Mouse (Mus musculus): ENCODE measurements around the gene Ssh1. TPM values are rescaled to one million over a fixed set of nuclear protein-coding genes. Genes with fewer than 3 reads are reported as not detected.

The Ssh1 gene
- polyA plus RNA-seq, 1 experiment from 2014 or later, result 22.4 TPM

- Histone ChIP-seq H3K36me3 (peaks cover 48% of the 10 kb centered on the region), H3K4me2 (replicated peaks) (no peak overlapping the region), H3K4me3 (no peak overlapping the region), H3K27ac (no peak overlapping the region), H3K9ac (no peak overlapping the region), H3K9me3 (replicated peaks) (no peaks in the 10 kb centered on the region), H3K4me1 (peaks cover 18% of the 10 kb centered on the region), H3K27me3 (no peaks in the 10 kb centered on the region)
- 52% methylated on average over 12 of the region's 12 CpGs for WGBS
- no peak for ATAC-seq (ENCODE audit: low FRiP score)
These were observed 54.3 kb downstream of the Ssh1 start for GRCm38 (mm10) chr5:113939263-113939900.

GRCm38 (mm10) chr5:113937650-113938049 is 56.0 kb downstream of the Ssh1 start:
- peaks cover 31% of the 10 kb centered on the region for H3K36me3 ChIP-seq
- H3K4me2 ChIP-seq (replicated peaks), result no peak overlapping the region
- no peak overlapping the region for H3K9ac ChIP-seq
- no peaks in the 10 kb centered on the region for H3K27me3 ChIP-seq
- H3K9me3 ChIP-seq (replicated peaks), result no peaks in the 10 kb centered on the region
- peaks cover 9% of the 10 kb centered on the region for H3K4me1 ChIP-seq
- ATAC-seq (ENCODE audit: low FRiP score), result no peak
- peak overlapping the region; percentile 25; the same call in 1 of the 2 replicates for H3K27ac ChIP-seq
- WGBS, result 62% methylated on average over 7 of the region's 7 CpGs
- H3K4me3 ChIP-seq, result no peak overlapping the region

- no peak overlapping the region for H3K4me2 ChIP-seq (replicated peaks)
- ATAC-seq (ENCODE audit: low FRiP score), result no peak
- no peak overlapping the region for H3K27ac ChIP-seq
- H3K36me3 ChIP-seq, result 0 out of 2 replicates have a peak, but pooled peaks cover 6% of the 10 kb centered on the region
- 86% methylated on average over 6 of the region's 6 CpGs for WGBS
- H3K9ac ChIP-seq, result no peak overlapping the region
- H3K9me3 ChIP-seq (replicated peaks), result no peaks in the 10 kb centered on the region
- H3K27me3 ChIP-seq, result no peaks in the 10 kb centered on the region
- H3K4me1 ChIP-seq, result peaks cover 22% of the 10 kb centered on the region
- no peak overlapping the region for H3K4me3 ChIP-seq
These were observed 59.8 kb downstream of the Ssh1 start for GRCm38 (mm10) chr5:113933889-113934288.

GRCm38 (mm10) chr5:113933480-113933879 is 60.2 kb downstream of the Ssh1 start:
- ATAC-seq (ENCODE audit: low FRiP score), result no peak
- no peaks in the 10 kb centered on the region for H3K9me3 ChIP-seq (replicated peaks)
- no peaks in the 10 kb centered on the region for H3K27me3 ChIP-seq
- H3K4me1 ChIP-seq, result peaks cover 22% of the 10 kb centered on the region
- 79% methylated on average over 4 of the region's 4 CpGs for WGBS
- no peak overlapping the region for H3K9ac ChIP-seq
- H3K4me3 ChIP-seq, result no peak overlapping the region
- 0 out of 2 replicates have a peak, but pooled peaks cover 4% of the 10 kb centered on the region for H3K36me3 ChIP-seq
- no peak overlapping the region for H3K27ac ChIP-seq
- H3K4me2 ChIP-seq (replicated peaks), result no peak overlapping the region

GRCm38 (mm10) chr5:113932310-113932709 is 61.4 kb downstream of the Ssh1 start:
- no peak overlapping the region for H3K4me2 ChIP-seq (replicated peaks)
- no peaks in the 10 kb centered on the region for H3K27me3 ChIP-seq
- no peaks in the 10 kb centered on the region for H3K36me3 ChIP-seq
- H3K27ac ChIP-seq, result no peak overlapping the region
- H3K4me1 ChIP-seq, result peaks cover 14% of the 10 kb centered on the region
- no peak overlapping the region for H3K9ac ChIP-seq
- ATAC-seq (ENCODE audit: low FRiP score), result no peak
- H3K4me3 ChIP-seq, result no peak overlapping the region
- H3K9me3 ChIP-seq (replicated peaks), result no peaks in the 10 kb centered on the region
- 82% methylated on average over 3 of the region's 3 CpGs for WGBS

DNA sequence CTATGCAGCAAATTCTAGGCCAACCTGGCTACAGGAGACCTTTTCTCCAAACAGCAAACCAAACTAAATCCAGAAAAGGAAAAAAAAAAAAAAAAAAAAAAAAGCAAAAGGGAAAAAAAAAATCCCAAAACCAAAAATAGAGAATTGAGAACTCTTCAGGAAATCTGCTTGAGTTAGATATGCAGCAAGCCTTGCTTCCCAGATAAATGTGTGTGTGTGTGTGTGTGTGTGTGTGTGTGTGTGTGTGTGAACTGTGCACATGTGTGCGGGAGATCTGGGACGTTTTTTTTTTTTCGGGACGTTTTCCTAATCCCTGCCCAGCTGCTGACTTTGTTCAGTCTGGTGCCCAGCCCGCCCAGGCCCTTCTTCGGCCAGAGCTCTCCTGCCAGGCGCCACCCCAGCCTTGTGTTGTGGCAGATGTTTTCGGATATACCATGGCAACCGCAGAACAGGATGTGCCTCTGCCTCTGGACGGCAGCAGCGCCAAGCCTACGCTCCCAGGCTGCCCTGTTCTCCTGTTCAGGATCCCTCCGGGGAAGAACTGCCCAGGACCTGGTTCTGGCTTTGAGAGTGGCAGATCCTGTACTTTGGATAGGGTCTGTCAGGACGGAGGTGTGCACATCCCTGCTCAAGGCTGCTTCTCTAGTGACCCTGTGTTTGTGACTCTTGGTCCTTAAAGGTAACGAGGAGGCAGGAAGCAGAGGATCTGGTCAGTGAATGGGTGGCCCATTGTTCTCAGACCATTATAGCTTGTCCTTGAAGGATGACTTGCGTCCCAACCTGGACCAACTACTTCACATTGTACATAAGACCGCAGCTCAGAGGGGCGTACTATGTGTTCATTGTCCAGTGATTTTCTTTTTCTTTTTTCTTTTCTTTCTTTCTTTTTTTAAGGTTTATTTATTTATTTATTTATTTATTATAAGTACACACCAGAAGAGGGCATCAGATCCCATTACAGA is 62.8 kb downstream of the Ssh1 start:
- Histone ChIP-seq H3K36me3 (no peaks in the 10 kb centered on the region), H3K4me3 (no peak overlapping the region), H3K4me2 (replicated peaks) (peak overlapping the region; percentile 31), H3K27me3 (no peaks in the 10 kb centered on the region), H3K27ac (peak overlapping the region; percentile 71), H3K9me3 (replicated peaks) (no peaks in the 10 kb centered on the region), H3K9ac (peak overlapping the region; percentile 24; the same call in 1 of the 2 replicates), H3K4me1 (peaks cover 13% of the 10 kb centered on the region)
- peak; percentile 72 for ATAC-seq (ENCODE audit: low FRiP score)
- WGBS, result 25% methylated on average over 18 of the region's 18 CpGs

GRCm38 (mm10) chr5:113929950-113930647 is 63.6 kb downstream of the Ssh1 start:
- no peaks in the 10 kb centered on the region for H3K36me3 ChIP-seq
- H3K4me3 ChIP-seq, result no peak overlapping the region
- H3K4me1 ChIP-seq, result peaks cover 13% of the 10 kb centered on the region
- H3K9me3 ChIP-seq (replicated peaks), result no peaks in the 10 kb centered on the region
- H3K9ac ChIP-seq, result no peak overlapping the region
- WGBS, result 58% methylated on average over 10 of the region's 10 CpGs
- no peak for ATAC-seq (ENCODE audit: low FRiP score)
- H3K27ac ChIP-seq, result no peak overlapping the region
- no peaks in the 10 kb centered on the region for H3K27me3 ChIP-seq
- H3K4me2 ChIP-seq (replicated peaks), result no peak overlapping the region

DNA sequence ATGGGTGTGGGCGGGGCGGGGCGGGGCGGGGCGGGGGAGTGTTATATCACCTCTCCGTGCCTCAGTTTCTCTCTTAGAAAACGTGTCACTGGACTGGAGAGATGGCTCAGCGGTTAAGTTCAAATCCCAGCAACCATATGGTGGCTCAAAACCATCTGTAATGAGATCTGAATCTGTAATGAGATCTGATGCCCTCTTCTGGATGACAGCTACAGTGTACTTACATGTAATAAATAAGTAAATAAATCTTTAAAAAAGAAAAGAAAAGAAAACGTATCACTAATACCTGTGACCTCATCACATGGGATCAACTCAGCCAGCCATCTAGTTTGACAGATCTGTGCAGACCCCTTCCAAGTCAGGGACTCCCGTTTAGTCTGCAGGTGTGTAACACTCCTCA is 64.2 kb downstream of the Ssh1 start:
- H3K4me2 ChIP-seq (replicated peaks), result no peak overlapping the region
- H3K27ac ChIP-seq, result no peak overlapping the region
- no peaks in the 10 kb centered on the region for H3K27me3 ChIP-seq
- peaks cover 13% of the 10 kb centered on the region for H3K4me1 ChIP-seq
- H3K9ac ChIP-seq, result no peak overlapping the region
- H3K36me3 ChIP-seq, result no peaks in the 10 kb centered on the region
- ATAC-seq (ENCODE audit: low FRiP score), result 0 out of 2 replicates have a peak, but pooled peaks have one; percentile 24
- 66% methylated on average over 10 of the region's 10 CpGs for WGBS
- H3K9me3 ChIP-seq (replicated peaks), result no peaks in the 10 kb centered on the region
- H3K4me3 ChIP-seq, result no peak overlapping the region

- no peak for ATAC-seq (ENCODE audit: low FRiP score)
- Histone ChIP-seq H3K4me2 (replicated peaks) (no peak overlapping the region), H3K9ac (no peak overlapping the region), H3K9me3 (replicated peaks) (no peaks in the 10 kb centered on the region), H3K4me1 (peaks cover 14% of the 10 kb centered on the region), H3K4me3 (no peak overlapping the region), H3K36me3 (no peaks in the 10 kb centered on the region), H3K27me3 (no peaks in the 10 kb centered on the region), H3K27ac (no peak overlapping the region)
- WGBS, result 82% methylated on average over 4 of the region's 4 CpGs
These were observed 69.1 kb downstream of the Ssh1 start for GRCm38 (mm10) chr5:113924608-113925007.

DNA sequence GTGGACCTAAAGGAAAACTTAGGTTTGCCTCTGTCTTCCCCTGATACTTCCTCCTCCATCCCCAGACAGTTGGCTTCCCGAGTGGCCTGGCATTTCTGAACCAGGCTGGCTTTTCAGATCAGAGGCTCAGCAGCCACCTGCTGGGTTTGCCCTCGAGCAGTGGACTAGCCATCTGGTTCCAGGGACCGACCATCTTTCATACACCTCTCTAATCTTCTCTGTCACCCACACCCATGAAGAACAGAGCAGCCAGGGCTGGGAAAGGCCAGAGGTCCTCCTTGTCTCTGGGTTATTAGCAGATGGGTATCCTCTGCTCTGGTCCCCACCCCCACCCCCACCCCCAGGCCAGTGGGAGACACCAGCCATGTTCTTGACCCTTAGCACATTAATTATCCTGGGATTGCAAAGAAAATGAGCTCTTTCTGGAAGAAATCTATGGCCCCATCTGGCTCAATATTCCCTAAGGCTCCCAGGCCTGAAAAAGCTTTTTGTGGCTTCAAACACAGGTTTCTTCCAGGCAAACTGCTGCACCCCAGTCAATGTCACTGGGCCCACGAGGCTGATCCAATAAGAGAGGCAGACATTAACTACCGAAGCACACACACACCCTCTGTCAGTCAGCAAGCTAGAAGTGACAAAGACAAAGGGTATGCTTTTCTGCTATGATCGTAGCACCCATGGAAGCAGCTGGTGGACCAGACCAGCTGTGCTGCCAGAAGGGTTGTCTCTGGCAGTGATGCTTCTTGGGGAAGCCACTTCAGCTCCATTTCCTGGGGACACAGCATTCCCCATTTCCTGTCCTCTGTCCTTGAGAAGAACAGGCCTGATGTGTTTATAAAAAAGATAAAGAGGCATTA is 72.2 kb downstream of the Ssh1 start:
- H3K36me3 ChIP-seq, result no peaks in the 10 kb centered on the region
- WGBS, result 24% methylated on average over 6 of the region's 6 CpGs
- H3K4me2 ChIP-seq (replicated peaks), result no peak overlapping the region
- H3K9ac ChIP-seq, result no peak overlapping the region
- H3K4me3 ChIP-seq, result no peak overlapping the region
- H3K27ac ChIP-seq, result peak overlapping the region; percentile 93
- H3K9me3 ChIP-seq (replicated peaks), result no peaks in the 10 kb centered on the region
- H3K4me1 ChIP-seq, result peaks cover 19% of the 10 kb centered on the region
- no peaks in the 10 kb centered on the region for H3K27me3 ChIP-seq
- peak; percentile 82 for ATAC-seq (ENCODE audit: low FRiP score)

DNA sequence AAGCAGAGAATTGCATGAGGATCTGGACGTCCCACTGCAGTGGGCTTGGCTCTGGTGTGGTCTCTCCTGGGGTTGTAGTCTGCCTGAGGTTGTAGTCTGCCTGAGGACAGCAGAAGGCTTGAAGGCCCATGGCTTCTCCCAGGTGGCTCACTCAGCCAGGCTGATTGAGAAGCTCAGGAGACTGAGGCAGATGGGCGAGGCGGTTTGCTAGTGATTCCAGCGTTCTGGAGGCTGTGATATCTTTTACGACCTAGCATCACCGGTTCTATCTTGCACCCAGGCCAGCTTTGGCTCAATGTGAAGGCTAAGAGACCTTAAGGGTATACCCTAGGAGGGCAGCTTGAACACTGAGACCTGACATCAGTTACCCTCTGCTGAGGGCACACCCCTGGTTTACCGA is 74.6 kb downstream of the Ssh1 start:
- Histone ChIP-seq H3K36me3 (no peaks in the 10 kb centered on the region), H3K9me3 (replicated peaks) (no peaks in the 10 kb centered on the region), H3K4me2 (replicated peaks) (no peak overlapping the region), H3K9ac (no peak overlapping the region; the same call in 1 of the 2 replicates), H3K4me1 (peaks cover 23% of the 10 kb centered on the region), H3K27ac (0 out of 2 replicates have a peak overlapping the region, but pooled peaks have one; percentile 4), H3K27me3 (no peaks in the 10 kb centered on the region), H3K4me3 (no peak overlapping the region)
- ATAC-seq (ENCODE audit: low FRiP score), result no peak
- WGBS, result 80% methylated on average over 7 of the region's 7 CpGs
